Mouse (Mus musculus) heart, embryonic 16.5 days (tissue): Measurements from ENCODE around the gene Csnk1e. TPM values are rescaled to one million over a fixed set of nuclear protein-coding genes. Genes with fewer than 3 reads are reported as not detected.

Experiments used
- ATAC-seq: fragments of 200-750 bp; cut with Nextera tagmentation; replicated peaks from 2 replicates; pipeline ENCODE4 v1.8.0; 2017; ENCODE audit warnings: moderate number of reproducible peaks; ENCODE audit not compliant: insufficient read depth, low FRiP score; ENCODE audit errors: extremely low read depth
- H3K27ac ChIP-seq: fragments of 300-500 bp; sonication (generic); 2 replicates; pipeline ENCODE4 v1.5.1; 2014; ENCODE audit warnings: mild to moderate bottlenecking, low read length, control low read depth, moderate library complexity
- H3K27me3 ChIP-seq: fragments of 300-500 bp; sonication (generic); 2 replicates; pipeline ENCODE4 v1.6.1; 2014; ENCODE audit warnings: low read length, mixed read lengths; ENCODE audit not compliant: control insufficient read depth, insufficient read depth
- H3K36me3 ChIP-seq: fragments of 300-500 bp; sonication (generic); 2 replicates; pipeline ENCODE4 v1.6.1; 2014; ENCODE audit not compliant: control insufficient read depth, insufficient read depth
- H3K4me1 ChIP-seq: fragments of 300-500 bp; sonication (generic); 2 replicates; pipeline ENCODE4 v1.6.1; 2014; ENCODE audit warnings: low read length, mixed read lengths; ENCODE audit not compliant: control insufficient read depth, insufficient read depth
- H3K4me2 ChIP-seq: fragments of 300-500 bp; sonication (generic); 2 replicates; pipeline ENCODE4 v1.6.1; 2014; ENCODE audit warnings: low read depth, mild to moderate bottlenecking, control low read depth, low read length
- H3K4me3 ChIP-seq: fragments of 300-500 bp; sonication (generic); 2 replicates; pipeline ENCODE4 v1.5.1; 2014; ENCODE audit warnings: mild to moderate bottlenecking, control low read depth, low read length
- H3K9ac ChIP-seq: fragments of 300-500 bp; sonication (generic); 2 replicates; pipeline ENCODE4 v1.6.1; 2014; ENCODE audit warnings: low read length, control low read depth
- H3K9me3 ChIP-seq: fragments of 300-500 bp; sonication (generic); replicated peaks from 2 replicates; pipeline ENCODE4 v1.6.1; 2016; ENCODE audit warnings: low read length; ENCODE audit not compliant: control insufficient read depth
- WGBS: fragments of 180-500 bp; shearing (Covaris S2); extraction: QIAGEN DNeasy Blood & Tissue Kit; methylation state at CpG from one replicate; pipeline ENCODE4 v1.1.7; 2014; 5-methylcytosine and 5-hydroxymethylcytosine counted together
- polyA plus RNA-seq: library from polyadenylated mRNA; unstranded; fragments of >200 nt; fragmentation: Nextera tagmentation; extraction: Ambion mirVana; gene quantifications from 2 replicates; pipeline ENCODE4 v1.2.1, GENCODE M21; 2015

Gene Csnk1e
- polyA plus RNA-seq, 1 experiment from 2014 or later, result 54.0 TPM

- H3K4me2 ChIP-seq, result peak overlapping the region; percentile 94
- no peaks in the 10 kb centered on the region for H3K9me3 ChIP-seq
- WGBS, result 57% methylated on average over 4 of the region's 4 CpGs
- peaks cover 7% of the 10 kb centered on the region for H3K36me3 ChIP-seq
- H3K9ac ChIP-seq, result peak overlapping the region; percentile 99
- H3K27ac ChIP-seq, result peak overlapping the region; percentile 57; the same call in 1 of the 2 replicates
- no peaks in the 10 kb centered on the region for H3K27me3 ChIP-seq
- peaks cover 68% of the 10 kb centered on the region for H3K4me1 ChIP-seq
- peak overlapping the region; percentile 92 for H3K4me3 ChIP-seq
- ATAC-seq, result no peak
Measured at GRCm38 (mm10) chr15:79440223-79440622, 15.1 kb downstream of the Csnk1e start.

DNA sequence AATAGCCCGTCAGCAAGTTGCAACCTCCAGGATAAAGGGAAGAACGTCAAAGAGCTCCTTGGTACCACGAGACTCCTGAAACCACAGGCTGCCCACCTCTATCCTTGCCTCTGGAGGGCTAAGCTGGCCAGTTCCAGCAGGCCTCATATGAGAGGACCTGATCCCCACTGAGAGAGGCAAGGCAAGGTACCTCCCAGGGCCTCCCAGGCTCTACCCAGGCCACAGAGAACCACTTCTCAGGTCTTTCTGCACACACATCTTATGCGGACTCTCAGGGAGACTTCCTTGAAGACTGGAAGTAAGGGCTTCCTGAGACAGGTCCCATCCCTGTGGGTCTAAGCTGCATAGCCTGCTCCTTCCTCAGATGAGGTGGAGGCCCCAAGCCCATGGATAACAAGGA is 16.0 kb downstream of the Csnk1e start:
- Histone ChIP-seq H3K9ac (peak overlapping the region; percentile 58), H3K27ac (no peak overlapping the region; the same call in 1 of the 2 replicates), H3K36me3 (peaks cover 7% of the 10 kb centered on the region), H3K27me3 (no peaks in the 10 kb centered on the region), H3K9me3 (no peaks in the 10 kb centered on the region), H3K4me2 (peak overlapping the region; percentile 94; the same call in 1 of the 2 replicates), H3K4me1 (peaks cover 72% of the 10 kb centered on the region), H3K4me3 (no peak overlapping the region)
- no peak for ATAC-seq
- 64% methylated on average over 4 of the region's 4 CpGs for WGBS

GRCm38 (mm10) chr15:79438816-79439215 is 16.6 kb downstream of the Csnk1e start:
- ATAC-seq, result no peak
- WGBS, result 52% methylated on average over 8 of the region's 8 CpGs
- H3K9ac ChIP-seq, result peak overlapping the region; percentile 58
- H3K4me3 ChIP-seq, result 0 out of 2 replicates have a peak overlapping the region, but pooled peaks have one; percentile 2
- peak overlapping the region; percentile 94 for H3K4me2 ChIP-seq
- peak overlapping the region; percentile 58 for H3K27ac ChIP-seq
- no peaks in the 10 kb centered on the region for H3K27me3 ChIP-seq
- H3K36me3 ChIP-seq, result peaks cover 7% of the 10 kb centered on the region
- H3K4me1 ChIP-seq, result peaks cover 68% of the 10 kb centered on the region
- H3K9me3 ChIP-seq, result no peaks in the 10 kb centered on the region

GRCm38 (mm10) chr15:79438209-79438810 is 17.1 kb downstream of the Csnk1e start:
- no peaks in the 10 kb centered on the region for H3K9me3 ChIP-seq
- peak overlapping the region; percentile 58 for H3K9ac ChIP-seq
- H3K4me2 ChIP-seq, result peak overlapping the region; percentile 94
- no peak for ATAC-seq
- H3K4me3 ChIP-seq, result 0 out of 2 replicates have a peak overlapping the region, but pooled peaks have one; percentile 2
- peaks cover 72% of the 10 kb centered on the region for H3K4me1 ChIP-seq
- WGBS, result 40% methylated on average over 6 of the region's 6 CpGs
- peaks cover 7% of the 10 kb centered on the region for H3K36me3 ChIP-seq
- peak overlapping the region; percentile 58 for H3K27ac ChIP-seq
- no peaks in the 10 kb centered on the region for H3K27me3 ChIP-seq

- Histone ChIP-seq H3K9me3 (no peaks in the 10 kb centered on the region), H3K36me3 (peaks cover 7% of the 10 kb centered on the region), H3K9ac (no peak overlapping the region), H3K27me3 (no peaks in the 10 kb centered on the region), H3K4me1 (peaks cover 75% of the 10 kb centered on the region), H3K4me2 (no peak overlapping the region), H3K4me3 (no peak overlapping the region), H3K27ac (no peak overlapping the region)
- WGBS, result 76% methylated on average over 12 of the region's 12 CpGs
- ATAC-seq, result no peak
Measured at GRCm38 (mm10) chr15:79437541-79438208, 17.7 kb downstream of the Csnk1e start.

- Histone ChIP-seq H3K4me1 (peaks cover 80% of the 10 kb centered on the region), H3K36me3 (peaks cover 7% of the 10 kb centered on the region)
- WGBS, result 43% methylated on average over 7 of the region's 7 CpGs
Measured at GRCm38 (mm10) chr15:79436481-79436921, 18.9 kb downstream of the Csnk1e start.

DNA sequence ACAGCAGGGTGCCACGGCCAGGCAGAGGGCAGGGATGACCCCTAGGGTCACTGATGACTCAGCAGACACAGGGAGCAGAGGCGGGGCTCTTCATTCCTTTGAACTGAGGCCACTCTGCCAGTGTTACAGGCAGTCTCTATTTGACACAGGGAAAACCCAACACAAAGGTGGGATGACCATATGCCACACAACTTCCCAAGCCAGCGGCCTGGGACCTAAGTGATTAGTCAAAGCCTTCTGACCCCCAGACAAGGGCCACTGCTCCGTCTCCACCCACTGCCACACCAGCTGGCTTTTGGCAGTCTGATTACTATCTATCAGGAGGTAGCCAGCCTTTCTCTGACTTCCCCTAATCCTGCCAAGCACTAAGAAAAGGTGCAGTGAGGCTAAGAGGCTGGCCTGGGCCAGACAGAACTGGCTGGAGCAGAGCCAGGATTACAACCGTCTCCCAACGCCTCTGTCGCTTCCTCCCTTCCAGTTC is 20.1 kb downstream of the Csnk1e start:
- Histone ChIP-seq H3K9ac (peak overlapping the region; percentile 27), H3K36me3 (peaks cover 12% of the 10 kb centered on the region)

More at GRCm38 (mm10) chr15:79436481-79436921, 18.9 kb downstream of the Csnk1e start:
- peak overlapping the region; percentile 58 for H3K27ac ChIP-seq
- H3K4me3 ChIP-seq, result no peak overlapping the region
- no peak for ATAC-seq
- peak overlapping the region; percentile 24; the same call in 1 of the 2 replicates for H3K9ac ChIP-seq
- no peaks in the 10 kb centered on the region for H3K9me3 ChIP-seq
- no peaks in the 10 kb centered on the region for H3K27me3 ChIP-seq
- H3K4me2 ChIP-seq, result 0 out of 2 replicates have a peak overlapping the region, but pooled peaks have one; percentile 6

DNA sequence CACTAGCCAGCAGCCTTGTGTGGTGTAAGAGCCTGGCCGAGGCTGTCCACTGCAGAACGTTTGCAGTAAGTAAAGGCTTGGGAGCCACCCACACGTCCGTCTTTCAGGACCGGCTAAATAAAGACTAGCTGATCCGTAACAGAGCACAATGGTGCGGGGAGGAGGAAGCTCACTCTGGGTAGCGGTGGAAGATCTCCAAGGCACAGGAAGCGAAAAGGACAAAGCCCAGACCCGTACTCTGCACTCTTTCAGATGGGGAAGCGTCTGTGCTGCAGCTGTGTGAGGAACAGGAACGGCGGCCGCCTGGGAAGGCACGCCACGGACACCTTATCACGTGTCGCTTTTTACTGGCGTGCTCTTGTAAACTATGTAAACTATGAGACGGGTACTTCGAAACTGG is 22.5 kb downstream of the Csnk1e start:
- no peaks in the 10 kb centered on the region for H3K9me3 ChIP-seq
- WGBS, result 6% methylated on average over 21 of the region's 21 CpGs
- peak overlapping the region; percentile 92 for H3K27ac ChIP-seq
- H3K27me3 ChIP-seq, result no peaks in the 10 kb centered on the region
- H3K4me3 ChIP-seq, result peak overlapping the region; percentile 30
- H3K36me3 ChIP-seq, result peaks cover 29% of the 10 kb centered on the region
- peak overlapping the region; percentile 55 for H3K4me2 ChIP-seq
- peak; percentile 76 for ATAC-seq
- H3K9ac ChIP-seq, result peak overlapping the region; percentile 69
- H3K4me1 ChIP-seq, result peaks cover 54% of the 10 kb centered on the region

More for the DNA sequence above, 20.1 kb downstream of the Csnk1e start:
- H3K9me3 ChIP-seq, result no peaks in the 10 kb centered on the region
- ATAC-seq, result no peak
- H3K4me1 ChIP-seq, result peaks cover 73% of the 10 kb centered on the region
- H3K27ac ChIP-seq, result peak overlapping the region; percentile 76
- H3K4me3 ChIP-seq, result no peak overlapping the region
- H3K4me2 ChIP-seq, result no peak overlapping the region; the same call in 1 of the 2 replicates
- 26% methylated on average over 7 of the region's 7 CpGs for WGBS
- no peaks in the 10 kb centered on the region for H3K27me3 ChIP-seq

GRCm38 (mm10) chr15:79432328-79432727 is 23.0 kb downstream of the Csnk1e start:
- Histone ChIP-seq H3K36me3 (peaks cover 29% of the 10 kb centered on the region), H3K27me3 (no peaks in the 10 kb centered on the region), H3K9ac (peak overlapping the region; percentile 69), H3K4me3 (peak overlapping the region; percentile 30), H3K9me3 (no peaks in the 10 kb centered on the region), H3K4me1 (peaks cover 52% of the 10 kb centered on the region), H3K4me2 (peak overlapping the region; percentile 55), H3K27ac (peak overlapping the region; percentile 92)
- WGBS, result 61% methylated on average over 11 of the region's 11 CpGs
- ATAC-seq, result no peak
